Mouse (Mus musculus) NIH3T3 (cell line): Measurements from ENCODE around the gene Zkscan2.

Source experiments
- DNase-seq: peaks from one replicate; pipeline ENCODE4 v3.0.0-alpha.2; 2012; ENCODE audit warnings: low read depth

Zkscan2 gene

DNA sequence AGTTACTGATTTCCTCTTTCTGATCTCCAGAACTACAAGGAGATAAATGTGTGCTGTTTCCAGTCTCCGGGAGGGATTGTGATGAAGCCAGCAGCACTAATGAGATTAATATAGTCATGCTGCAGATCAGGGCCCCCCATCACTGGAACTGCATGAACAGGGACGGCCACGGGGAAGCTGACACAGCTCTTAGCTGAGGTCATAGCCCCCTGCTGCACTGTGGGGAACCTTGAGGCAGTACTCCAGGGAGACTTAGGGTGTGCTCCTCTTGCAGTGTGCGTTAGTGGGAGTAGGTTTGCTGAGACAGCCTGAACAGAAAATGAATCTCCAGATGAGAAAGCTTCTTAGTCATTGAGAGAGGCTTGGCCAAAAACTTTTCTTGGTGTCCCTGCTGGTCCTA, 69.0 kb downstream of the Zkscan2 start:
- no peak for DNase-seq

- DNase-seq = peak; percentile 61
These were observed 69.9 kb downstream of the Zkscan2 start for GRCm38 (mm10) chr7:123430411-123430705.

- peak; percentile 71 for DNase-seq
These were observed 70.4 kb downstream of the Zkscan2 start for GRCm38 (mm10) chr7:123429624-123430410.
